Mouse (Mus musculus) hindbrain, postnatal 0 days (tissue): ENCODE results near the gene Nova2. TPM values are rescaled to one million over a fixed set of nuclear protein-coding genes. Genes with fewer than 3 reads are reported as not detected.

Experiments used
- ATAC-seq: fragments of 200-750 bp; cut with Nextera tagmentation; 2 replicates; pipeline ENCODE4 v1.8.0; 2017; ENCODE audit warnings: mild to moderate bottlenecking, moderate TSS enrichment, moderate library complexity
- DNase-seq: peaks from one replicate; pipeline ENCODE4 v3.0.0-alpha.2; 2015; ENCODE audit warnings: low spot score
- H3K27ac ChIP-seq: fragments of 300-500 bp; sonication (generic); 2 replicates; pipeline ENCODE4 v1.5.1; 2014; ENCODE audit warnings: mild to moderate bottlenecking
- H3K27me3 ChIP-seq: fragments of 300-500 bp; sonication (generic); 2 replicates; pipeline ENCODE4 v1.6.1; 2014; ENCODE audit warnings: low read length, mixed read lengths; ENCODE audit not compliant: insufficient read depth
- H3K36me3 ChIP-seq: fragments of 300-500 bp; sonication (generic); 2 replicates; pipeline ENCODE4 v1.6.1; 2014; ENCODE audit warnings: low read length, mixed read lengths; ENCODE audit not compliant: insufficient read depth
- H3K4me1 ChIP-seq: fragments of 300-500 bp; sonication (generic); 2 replicates; pipeline ENCODE4 v1.6.1; 2014; ENCODE audit warnings: antibody characterized with exemption, low read length, mixed read lengths; ENCODE audit not compliant: insufficient read depth
- H3K4me2 ChIP-seq: fragments of 300-500 bp; sonication (generic); 2 replicates; pipeline ENCODE4 v1.6.1; 2014; ENCODE audit warnings: low read depth, mild to moderate bottlenecking, low read length, moderate library complexity, mixed read lengths
- H3K4me3 ChIP-seq: fragments of 300-500 bp; sonication (generic); 2 replicates; pipeline ENCODE4 v1.5.1; 2014; ENCODE audit warnings: low read length
- H3K9ac ChIP-seq: fragments of 300-500 bp; sonication (generic); replicated peaks from 2 replicates; pipeline ENCODE4 v1.6.1; 2014; ENCODE audit warnings: mild to moderate bottlenecking, low read length, moderate library complexity, mixed read lengths
- H3K9me3 ChIP-seq: fragments of 300-500 bp; sonication (generic); 2 replicates; pipeline ENCODE4 v1.6.1; 2016; ENCODE audit warnings: low read length, mixed read lengths
- CTCF ChIP-seq: IDR thresholded peaks from 2 replicates; pipeline ENCODE4 v1.5.1; 2016; ENCODE audit warnings: antibody characterized with exemption, control low read depth, low read depth
- WGBS: fragments of 180-500 bp; shearing (Covaris S2); extraction: QIAGEN DNeasy Blood & Tissue Kit; methylation state at CpG from one replicate; pipeline ENCODE4 v1.1.7; 2014; 5-methylcytosine and 5-hydroxymethylcytosine counted together
- polyA plus RNA-seq: library from polyadenylated mRNA; unstranded; fragments of >200 nt; fragmentation: Nextera tagmentation; extraction: Ambion mirVana; gene quantifications from 2 replicates; pipeline ENCODE4 v1.2.1, GENCODE M21; 2015
- total RNA-seq: library from RNA; depleted of rRNA; stranded (reverse); fragments of >200 nt; gene quantifications from 2 replicates; pipeline ENCODE4 v1.2.3, GENCODE M21; 2014

Gene Nova2
- total and polyA plus RNA-seq, 2 experiments from 2014 or later = 9.7 to 18.3 TPM

DNA sequence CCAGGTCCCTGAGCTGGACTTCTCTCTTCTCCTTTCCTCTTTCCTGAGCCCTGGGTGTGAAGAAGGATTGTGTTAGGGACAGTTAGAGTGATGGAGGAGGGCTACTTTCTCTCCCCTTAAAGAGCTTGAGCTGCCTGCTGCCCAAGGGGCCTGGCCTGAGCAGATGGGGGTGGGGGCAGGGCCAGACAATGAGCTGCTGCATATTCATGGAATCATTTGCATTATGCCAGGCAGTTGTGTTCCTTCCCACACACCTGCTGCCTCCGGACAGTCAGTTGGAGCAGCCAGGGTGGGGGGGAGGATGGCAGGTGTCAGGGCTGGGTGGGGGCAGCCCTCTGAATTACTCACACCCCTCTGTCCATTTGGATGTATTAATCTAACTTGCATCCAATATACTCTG is 16.7 kb downstream of the Nova2 start:
- ATAC-seq (peak; percentile 82), DNase-seq (peak; percentile 72)
- no peaks in the 10 kb centered on the region for H3K27me3 ChIP-seq
- TF ChIP-seq CTCF = no peak
- H3K4me1 ChIP-seq = no peaks in the 10 kb centered on the region; the same call in 1 of the 2 replicates
- H3K27ac ChIP-seq = peak overlapping the region; percentile 67
- H3K36me3 ChIP-seq = peaks cover 15% of the 10 kb centered on the region; the same call in 1 of the 2 replicates
- H3K9ac ChIP-seq = 0 out of 2 replicates have a peak overlapping the region, but pooled peaks have one; percentile 1
- H3K9me3 ChIP-seq = no peaks in the 10 kb centered on the region
- 0 out of 2 replicates have a peak overlapping the region, but pooled peaks have one; percentile 5 for H3K4me2 ChIP-seq
- no peak overlapping the region for H3K4me3 ChIP-seq
- WGBS = 6% methylated on average over 1 of the region's 1 CpGs

GRCm38 (mm10) chr7:18942815-18943214 is 17.1 kb downstream of the Nova2 start:
- Histone ChIP-seq H3K4me1 (no peaks in the 10 kb centered on the region; the same call in 1 of the 2 replicates), H3K9ac (no peak overlapping the region), H3K27me3 (no peaks in the 10 kb centered on the region), H3K36me3 (peaks cover 16% of the 10 kb centered on the region; the same call in 1 of the 2 replicates), H3K27ac (peak overlapping the region; percentile 67; the same call in 1 of the 2 replicates), H3K9me3 (no peaks in the 10 kb centered on the region), H3K4me2 (no peak overlapping the region), H3K4me3 (no peak overlapping the region)
- WGBS = 41% methylated on average over 9 of the region's 9 CpGs
- TF ChIP-seq CTCF = no peak
- DNase-seq = no peak
- ATAC-seq = peak; percentile 10

DNA sequence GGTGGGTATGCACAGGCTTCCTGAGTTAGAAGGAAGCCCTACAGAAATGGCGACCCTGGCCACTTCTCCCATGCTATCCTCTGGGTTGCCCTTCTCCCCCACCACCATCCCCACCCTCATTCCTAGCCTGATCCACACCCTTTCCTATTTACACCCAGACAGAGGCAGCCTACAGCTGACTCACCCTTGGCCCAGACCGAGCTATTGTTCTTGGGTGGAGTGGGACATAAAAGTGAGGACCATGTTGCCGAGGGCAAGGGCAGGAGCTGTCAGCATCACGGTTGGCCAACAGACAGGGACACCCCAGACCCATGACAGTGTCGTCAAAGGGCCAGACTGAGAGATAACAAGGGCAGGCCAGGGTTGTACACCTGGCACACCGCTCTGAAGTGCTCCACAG is 22.5 kb downstream of the Nova2 start:
- H3K4me2 ChIP-seq = no peak overlapping the region
- H3K4me1 ChIP-seq = peaks cover 23% of the 10 kb centered on the region
- no peak for ATAC-seq
- H3K9me3 ChIP-seq = no peaks in the 10 kb centered on the region
- H3K4me3 ChIP-seq = no peak overlapping the region
- no peaks in the 10 kb centered on the region for H3K27me3 ChIP-seq
- 33% methylated on average over 6 of the region's 6 CpGs for WGBS
- no peak for DNase-seq
- H3K9ac ChIP-seq = 0 out of 2 replicates have a peak overlapping the region, but pooled peaks have one; percentile 21
- H3K36me3 ChIP-seq = peaks cover 18% of the 10 kb centered on the region; the same call in 1 of the 2 replicates
- no peak for TF ChIP-seq CTCF
- peak overlapping the region; percentile 80 for H3K27ac ChIP-seq

DNA sequence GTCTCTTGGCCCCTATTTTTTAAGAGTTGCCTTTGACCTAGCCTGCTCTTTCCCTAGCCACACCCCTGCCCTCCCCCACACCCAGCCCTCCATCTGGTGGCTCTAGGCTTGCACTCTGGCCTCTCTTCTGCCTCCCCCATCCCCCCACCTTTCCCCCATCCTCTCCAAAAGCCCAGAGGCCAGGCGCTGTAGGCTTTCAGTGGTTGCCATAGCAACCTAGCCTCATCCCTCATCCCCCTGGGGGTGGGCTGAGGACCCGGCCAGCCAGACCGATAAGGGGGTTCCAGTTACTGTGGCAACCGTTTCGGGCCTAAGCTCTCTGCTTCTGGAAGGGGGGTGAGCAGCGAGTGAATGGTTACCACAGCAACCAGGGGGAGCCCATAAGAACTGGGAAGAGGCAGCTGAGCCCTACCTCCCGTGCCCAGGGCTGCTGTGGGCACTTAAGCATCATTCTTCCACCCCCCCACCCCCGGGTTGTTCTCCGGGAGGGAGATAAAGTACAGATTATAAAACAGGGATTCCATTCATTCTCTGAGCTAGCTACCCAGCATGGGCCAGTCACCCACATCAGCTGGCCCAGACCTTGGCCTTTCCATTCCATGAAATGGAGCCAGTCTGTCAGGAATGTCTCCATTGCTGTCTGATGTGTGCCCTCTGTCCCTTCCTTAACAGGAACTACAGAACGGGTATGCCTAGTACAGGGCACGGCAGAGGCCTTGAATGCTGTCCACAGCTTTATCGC is 24.3 kb downstream of the Nova2 start:
- peak; percentile 95 for DNase-seq
- ATAC-seq = peak; percentile 90
- 0 out of 2 replicates have a peak, but pooled peaks have one; percentile 16 for TF ChIP-seq CTCF
- peak overlapping the region; percentile 28 for H3K4me2 ChIP-seq
- no peak overlapping the region; the same call in 1 of the 2 replicates for H3K9ac ChIP-seq
- 12% methylated on average over 12 of the region's 12 CpGs for WGBS
- H3K4me1 ChIP-seq = peaks cover 23% of the 10 kb centered on the region
- no peak overlapping the region for H3K4me3 ChIP-seq
- no peaks in the 10 kb centered on the region for H3K9me3 ChIP-seq
- H3K36me3 ChIP-seq = peaks cover 21% of the 10 kb centered on the region; the same call in 1 of the 2 replicates
- no peaks in the 10 kb centered on the region for H3K27me3 ChIP-seq
- peak overlapping the region; percentile 80 for H3K27ac ChIP-seq

GRCm38 (mm10) chr7:18950523-18951315 is 25.0 kb downstream of the Nova2 start:
- Histone ChIP-seq H3K36me3 (peaks cover 17% of the 10 kb centered on the region; the same call in 1 of the 2 replicates), H3K4me3 (no peak overlapping the region; the same call in 1 of the 2 replicates), H3K9ac (no peak overlapping the region), H3K4me1 (peaks cover 23% of the 10 kb centered on the region), H3K27me3 (no peaks in the 10 kb centered on the region), H3K9me3 (no peaks in the 10 kb centered on the region), H3K27ac (peak overlapping the region; percentile 80), H3K4me2 (peak overlapping the region; percentile 28)
- WGBS = 13% methylated on average over 18 of the region's 18 CpGs
- DNase-seq (peak; percentile 79), ATAC-seq (peak; percentile 54)
- TF ChIP-seq CTCF = no peak

GRCm38 (mm10) chr7:18951397-18951796 is 25.7 kb downstream of the Nova2 start:
- Histone ChIP-seq H3K9ac (no peak overlapping the region), H3K9me3 (no peaks in the 10 kb centered on the region), H3K4me2 (0 out of 2 replicates have a peak overlapping the region, but pooled peaks have one; percentile 10), H3K27me3 (no peaks in the 10 kb centered on the region), H3K36me3 (peaks cover 16% of the 10 kb centered on the region; the same call in 1 of the 2 replicates), H3K4me1 (peaks cover 23% of the 10 kb centered on the region), H3K4me3 (no peak overlapping the region), H3K27ac (0 out of 2 replicates have a peak overlapping the region, but pooled peaks have one; percentile 80)
- TF ChIP-seq CTCF = no peak
- no peak for ATAC-seq
- no peak for DNase-seq
- 27% methylated on average over 15 of the region's 15 CpGs for WGBS
